Mouse (Mus musculus) telencephalon, adult 2 months (tissue): ENCODE data around the gene Cul4a.

Experiments
- DNase-seq: peaks from one replicate; pipeline ENCODE4 v3.0.0-alpha.2; 2011; ENCODE audit warnings: low read depth, low spot score

Cul4a gene

DNA sequence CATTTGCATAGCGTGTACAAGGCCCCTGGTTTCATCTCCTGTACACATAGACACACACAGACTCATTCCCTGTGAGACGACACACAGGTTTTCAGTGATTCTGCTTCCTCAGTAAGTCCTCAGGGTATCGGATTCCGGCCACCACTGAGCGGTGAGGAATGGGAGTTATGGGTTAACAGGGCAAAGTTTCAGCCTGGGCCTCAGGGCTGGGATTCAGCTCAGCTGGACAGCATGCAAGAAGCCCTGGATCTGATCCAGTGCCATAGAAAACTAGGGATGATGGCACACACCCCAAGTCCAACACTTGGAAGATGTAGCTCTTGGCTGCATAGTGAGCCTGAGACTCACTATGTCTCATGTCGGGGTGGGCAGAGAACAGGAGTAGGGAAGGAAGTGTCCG is 74.5 kb downstream of the Cul4a start:
- DNase-seq: no peak

- DNase-seq: no peak
These were observed 75.0 kb downstream of the Cul4a start for GRCm38 (mm10) chr8:13180408-13180807.

DNA sequence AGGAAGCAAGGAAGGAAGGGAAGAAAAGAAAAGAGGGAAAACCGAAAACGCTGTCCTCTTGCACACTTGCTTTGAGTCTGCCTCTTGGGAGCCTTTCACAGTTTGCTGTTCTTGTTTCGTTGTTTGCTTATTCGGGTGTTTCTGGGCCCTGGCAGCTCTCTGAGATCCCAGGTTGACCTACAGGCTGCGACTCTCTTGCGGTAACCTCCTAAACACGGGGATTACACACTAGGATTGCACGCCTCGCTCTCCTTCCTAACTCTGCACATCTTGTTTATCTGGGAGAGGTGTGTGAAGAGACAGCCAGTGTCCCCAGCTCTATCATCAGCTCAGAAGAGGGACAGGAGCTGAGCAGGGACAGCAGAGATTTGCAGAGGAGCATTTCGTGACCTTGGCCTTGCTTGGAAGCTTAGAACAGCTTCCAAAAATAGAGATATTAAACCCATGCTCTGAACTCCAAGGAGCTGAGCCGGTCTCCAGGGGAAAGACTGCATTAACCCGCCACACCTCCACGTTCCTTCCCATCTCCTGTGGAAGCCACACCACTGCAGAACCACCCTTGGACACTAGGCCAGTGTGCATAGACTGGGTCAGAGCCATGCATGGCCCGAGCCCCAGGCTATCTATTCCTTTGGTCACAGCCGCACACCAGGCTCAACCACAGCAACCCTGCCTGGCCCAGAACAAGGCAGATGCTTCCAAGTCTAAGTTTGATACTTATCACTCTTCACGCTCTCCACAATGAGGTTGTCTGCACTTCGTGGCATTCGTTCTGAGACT is 75.7 kb downstream of the Cul4a start:
- no peak for DNase-seq

DNA sequence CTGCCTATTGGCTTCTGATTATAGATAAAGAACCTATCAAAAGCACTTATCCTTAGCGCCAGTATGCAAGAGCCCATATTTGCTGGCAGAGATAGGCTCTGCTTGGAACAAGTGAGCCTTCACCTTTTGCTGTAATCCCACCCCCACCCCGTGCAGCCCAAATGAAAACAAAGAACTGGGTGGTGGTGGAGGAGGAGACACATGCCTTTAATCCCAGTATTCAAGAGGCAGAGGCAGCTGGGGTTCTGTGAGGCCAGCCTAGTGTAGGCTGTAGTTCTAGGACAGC is 76.2 kb downstream of the Cul4a start:
- no peak for DNase-seq

- no peak for DNase-seq
These were observed 81.4 kb downstream of the Cul4a start for GRCm38 (mm10) chr8:13186819-13187218.

DNA sequence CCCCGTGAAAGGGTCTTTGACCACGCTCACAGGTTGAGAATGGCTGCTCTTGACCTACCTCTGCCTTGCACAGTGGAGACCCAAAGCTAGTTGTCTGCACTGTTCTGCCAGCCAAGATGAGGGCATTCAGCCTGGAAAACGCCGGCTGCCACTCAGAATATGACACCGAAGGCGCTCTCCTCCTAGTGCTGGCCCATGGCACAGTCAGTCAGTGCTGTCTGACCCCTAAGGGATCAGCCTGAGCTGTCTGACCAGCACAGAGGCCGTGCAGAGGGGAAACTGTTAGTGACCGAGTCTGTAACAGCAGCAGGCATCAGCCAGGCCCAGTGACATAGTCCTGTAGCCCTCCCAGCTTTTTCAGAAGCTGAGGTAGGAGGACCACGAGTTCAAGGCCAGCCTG is 81.8 kb downstream of the Cul4a start:
- DNase-seq: no peak

DNA sequence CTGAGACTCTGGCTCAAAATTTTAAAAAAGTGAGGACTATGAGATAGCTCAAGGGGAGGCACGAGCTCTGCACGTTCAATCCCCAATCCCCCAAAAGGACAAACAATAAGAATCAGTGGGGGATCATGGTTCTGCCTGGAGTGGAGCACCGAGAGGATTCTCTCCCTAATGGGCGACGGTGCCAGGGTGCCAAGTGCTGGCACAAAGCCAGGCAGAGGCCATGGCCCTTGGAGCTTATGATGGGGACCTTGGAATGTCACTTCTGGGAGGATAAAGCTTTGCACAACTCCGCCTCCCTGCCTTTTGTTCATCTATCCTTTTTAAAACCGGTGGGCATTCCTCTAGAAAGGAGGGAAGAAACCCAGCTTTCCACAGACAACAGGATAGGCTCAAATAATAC is 82.2 kb downstream of the Cul4a start:
- no peak for DNase-seq

DNA sequence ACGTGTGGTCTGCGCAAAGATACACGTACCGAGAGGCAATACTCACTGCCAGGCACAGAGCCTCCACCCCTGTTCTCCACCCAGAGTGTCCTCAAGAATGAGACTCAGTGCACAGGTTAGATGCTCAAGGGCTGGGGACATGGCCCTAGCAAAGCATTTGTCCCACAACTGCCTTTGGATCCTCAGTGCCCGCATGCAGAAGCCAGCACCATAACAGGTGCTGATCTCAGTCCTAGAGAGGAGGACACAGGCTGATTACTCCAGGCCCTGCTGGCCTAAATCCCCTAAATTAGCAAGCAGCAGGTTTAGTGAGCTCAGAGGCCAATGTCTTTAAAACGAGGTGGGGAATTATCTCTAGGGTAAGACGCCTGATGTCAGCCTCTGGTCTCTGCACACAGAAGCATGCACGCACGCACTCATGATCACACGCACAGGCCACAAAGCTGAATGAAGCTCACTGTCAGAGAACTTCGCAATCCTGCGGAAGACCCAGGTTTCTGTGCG is 82.7 kb downstream of the Cul4a start:
- no peak for DNase-seq

DNA sequence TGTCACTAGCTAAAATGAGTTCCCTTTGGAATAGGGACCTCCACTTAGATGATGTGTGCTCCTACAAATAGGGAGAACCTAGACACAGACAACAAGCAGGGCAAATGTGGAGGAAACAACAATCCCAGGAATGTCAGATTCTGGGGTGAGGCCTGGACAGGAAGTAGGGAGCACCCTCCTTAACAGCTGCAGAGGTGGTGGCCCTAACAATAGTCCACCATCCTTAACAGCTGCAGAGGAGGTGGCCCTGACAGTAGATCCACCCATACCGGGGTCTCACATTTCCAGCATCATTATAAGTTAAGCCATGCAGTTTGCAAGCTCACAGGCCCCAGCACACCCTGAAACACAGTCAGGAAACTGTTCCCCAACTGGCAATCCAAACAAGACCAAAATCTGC is 83.4 kb downstream of the Cul4a start:
- DNase-seq: no peak

DNA sequence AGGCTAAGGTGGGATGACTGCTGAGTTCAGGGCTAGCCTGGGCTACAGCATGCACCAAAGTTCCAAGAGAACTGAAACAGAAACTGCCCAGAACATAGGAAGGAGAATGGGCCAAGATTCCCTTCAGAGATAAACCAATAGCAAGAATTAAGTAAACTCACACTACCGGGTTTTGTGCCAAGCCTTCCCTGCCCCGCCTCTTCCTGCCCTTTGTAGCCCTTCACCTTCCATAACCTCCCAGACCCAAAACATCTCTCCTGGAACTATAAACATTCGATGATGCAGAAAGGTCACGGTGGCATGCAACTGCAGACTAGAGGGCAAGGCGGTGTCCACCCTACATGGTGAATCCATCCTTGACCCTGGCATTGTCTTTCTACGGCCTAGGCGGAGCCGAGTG is 84.8 kb downstream of the Cul4a start:
- DNase-seq: no peak

DNA sequence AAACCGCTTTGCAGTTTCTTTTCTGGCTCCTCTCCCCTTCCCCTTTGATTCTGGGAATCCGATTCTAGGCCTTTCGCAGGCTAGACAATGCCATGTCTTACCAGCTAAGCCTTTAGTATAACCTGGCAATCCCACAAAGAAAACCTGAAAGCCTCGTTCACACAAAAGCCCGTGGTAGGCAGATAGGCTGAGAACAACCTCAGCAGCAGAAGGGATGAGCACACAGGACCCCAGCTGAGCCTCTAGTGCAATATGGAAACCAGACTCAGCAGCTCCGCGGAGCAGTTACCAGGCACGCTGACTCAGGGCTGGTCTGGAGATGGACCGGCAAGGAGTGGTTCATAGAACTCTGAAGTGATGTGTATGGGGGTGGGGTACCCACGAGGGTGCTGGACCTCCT is 89.4 kb downstream of the Cul4a start:
- no peak for DNase-seq

GRCm38 (mm10) chr8:13197493-13197892 is 92.1 kb downstream of the Cul4a start:
- no peak for DNase-seq
